Mouse (Mus musculus) T-helper 17 cell (primary cell): Measurements from ENCODE around the gene Kcnip1.

Source experiments
- in situ Hi-C, 2 experiments: fragments of 300-600 bp; cut with MboI, MseI; formaldehyde crosslinking; loops; 1 replicate in 1 of 2; 2 replicates in 1 of 2; pipeline ENCODE4 v1.15.1; 2025; ENCODE audit warnings: high pct_unique_total_duplicates in 2 of 2

Kcnip1 gene

GRCm38 (mm10) chr11:33944786-33945328 lies 48.1 kb downstream of the Kcnip1 start:
- in situ Hi-C loops = loop anchor here in 1 of 2 experiments (10.0 kb wide), 2 partner anchors 120 to 740 kb away; no protein-coding TSS in a partner anchor

- in situ Hi-C loops = loop anchor here in 1 of 2 experiments (10.0 kb wide), 2 partner anchors 121 to 741 kb away; no protein-coding TSS in a partner anchor
Measured at GRCm38 (mm10) chr11:33944067-33944785, 48.7 kb downstream of the Kcnip1 start.

- in situ Hi-C loops = loop anchor here in 1 of 2 experiments (10.0 kb wide), 2 partner anchors 121 to 741 kb away; no protein-coding TSS in a partner anchor
Measured at GRCm38 (mm10) chr11:33943565-33943964, 49.4 kb downstream of the Kcnip1 start.

- in situ Hi-C loops = loop anchor here in 1 of 2 experiments (10.0 kb wide), 2 partner anchors 125 to 745 kb away; no protein-coding TSS in a partner anchor
Measured at GRCm38 (mm10) chr11:33939456-33940113, 53.4 kb downstream of the Kcnip1 start.

- in situ Hi-C loops = no loop called here
Measured at GRCm38 (mm10) chr11:33938561-33939274, 54.2 kb downstream of the Kcnip1 start.

GRCm38 (mm10) chr11:33937641-33938040 lies 55.3 kb downstream of the Kcnip1 start:
- in situ Hi-C loops = no loop called here

- in situ Hi-C loops = loop anchor here in 1 of 2 experiments (5.0 kb wide), 1 partner anchor 73 kb away; no protein-coding TSS in a partner anchor
Measured at GRCm38 (mm10) chr11:33934286-33934685, 58.7 kb downstream of the Kcnip1 start.

GRCm38 (mm10) chr11:33932386-33933111 lies 60.4 kb downstream of the Kcnip1 start:
- in situ Hi-C loops = loop anchor here in 1 of 2 experiments (5.0 kb wide), 1 partner anchor 75 kb away; no protein-coding TSS in a partner anchor

GRCm38 (mm10) chr11:33931836-33932385 lies 61.0 kb downstream of the Kcnip1 start:
- in situ Hi-C loops = loop anchor here in 1 of 2 experiments (5.0 kb wide), 1 partner anchor 75 kb away; no protein-coding TSS in a partner anchor

GRCm38 (mm10) chr11:33929412-33929811 lies 63.5 kb downstream of the Kcnip1 start:
- in situ Hi-C loops = loop anchor here in 1 of 2 experiments (10.0 kb wide), 1 partner anchor 1785 kb away; no protein-coding TSS in a partner anchor

- in situ Hi-C loops = loop anchor here in 1 of 2 experiments (10.0 kb wide), 1 partner anchor 1784 kb away; no protein-coding TSS in a partner anchor
Measured at GRCm38 (mm10) chr11:33928658-33929057, 64.3 kb downstream of the Kcnip1 start.

- in situ Hi-C loops = loop anchor here in 1 of 2 experiments (10.0 kb wide), 1 partner anchor 1783 kb away; no protein-coding TSS in a partner anchor
Measured at GRCm38 (mm10) chr11:33927836-33928235, 65.1 kb downstream of the Kcnip1 start.

- in situ Hi-C loops = loop anchor here in 1 of 2 experiments (10.0 kb wide), 1 partner anchor 1783 kb away; no protein-coding TSS in a partner anchor
Measured at GRCm38 (mm10) chr11:33927321-33927720, 65.6 kb downstream of the Kcnip1 start.

- in situ Hi-C loops = loop anchor here in 1 of 2 experiments (10.0 kb wide), 1 partner anchor 1782 kb away; no protein-coding TSS in a partner anchor
Measured at GRCm38 (mm10) chr11:33926551-33926950, 66.4 kb downstream of the Kcnip1 start.

- in situ Hi-C loops = loop anchor here in 1 of 2 experiments (10.0 kb wide), 1 partner anchor 1781 kb away; no protein-coding TSS in a partner anchor
Measured at GRCm38 (mm10) chr11:33925778-33926177, 67.2 kb downstream of the Kcnip1 start.

GRCm38 (mm10) chr11:33923031-33923430 lies 69.9 kb downstream of the Kcnip1 start:
- in situ Hi-C loops = loop anchor here in 1 of 2 experiments (10.0 kb wide), 1 partner anchor 1778 kb away; no protein-coding TSS in a partner anchor

- in situ Hi-C loops = loop anchor here in 1 of 2 experiments (10.0 kb wide), 1 partner anchor 1777 kb away; no protein-coding TSS in a partner anchor
Measured at GRCm38 (mm10) chr11:33921451-33921850, 71.5 kb downstream of the Kcnip1 start.

GRCm38 (mm10) chr11:33919826-33920225 lies 73.1 kb downstream of the Kcnip1 start:
- in situ Hi-C loops = loop anchor here in 1 of 2 experiments (5.0 to 10.0 kb wide), 2 partner anchors 188 to 1775 kb away; no protein-coding TSS in a partner anchor

- in situ Hi-C loops = loop anchor here in 1 of 2 experiments (5.0 kb wide), 1 partner anchor 186 kb away; no protein-coding TSS in a partner anchor
Measured at GRCm38 (mm10) chr11:33918424-33918823, 74.5 kb downstream of the Kcnip1 start.
